Mouse (Mus musculus): ENCODE measurements around the gene Alpk3. TPM values are rescaled to one million over a fixed set of nuclear protein-coding genes. Genes with fewer than 3 reads are reported as not detected.

Alpk3 gene
- total and polyA plus RNA-seq, 3 experiments = under 0.01 to 0.03 TPM; not detected in 1

DNA sequence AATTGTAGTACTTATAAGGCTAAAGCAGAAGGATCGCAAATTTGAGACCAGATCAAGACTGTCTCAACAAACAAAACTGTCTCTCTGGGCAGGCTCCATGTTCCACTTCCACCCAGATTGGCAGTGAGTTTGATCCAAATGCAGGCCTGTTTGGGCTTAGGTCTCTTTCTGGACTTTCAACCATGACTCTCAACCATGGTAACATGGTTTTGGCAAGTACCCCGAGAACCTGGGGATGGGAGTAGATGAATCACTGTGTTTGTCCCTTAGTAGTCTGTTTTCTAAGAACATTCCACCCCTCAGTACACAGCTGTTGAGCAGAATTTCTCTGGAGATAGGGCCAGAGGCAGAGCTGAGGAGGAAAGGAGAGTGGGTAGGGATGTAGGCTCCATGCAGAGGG is 31.6 kb upstream of the Alpk3 start:
- DNase-seq (ENCODE audit: low read depth, low spot score) = no peak
- Histone ChIP-seq H3K27me3 (ENCODE audit: control insufficient read depth in 1 of 2, insufficient read depth in 2 of 2, low read length in 2 of 2) (no peaks in the 10 kb centered on the region), H3K79me2 (ENCODE audit: control insufficient read depth, insufficient read depth, low read length, poor library complexity) (peaks cover 2% of the 10 kb centered on the region; the same call in 1 of the 2 replicates), H3K9me3 (replicated peaks; ENCODE audit: insufficient read depth, low read length) (no peaks in the 10 kb centered on the region), H3K4me1 (ENCODE audit: control insufficient read depth in 1 of 2, insufficient read depth in 2 of 2, low read length in 2 of 2) (no peaks in the 10 kb centered on the region), H3K4me3 (ENCODE audit: control insufficient read depth in 1 of 2, insufficient read depth in 1 of 2, low read depth in 2 of 2, low read length in 2 of 2) (no peak overlapping the region), H3K9ac (ENCODE audit: control insufficient read depth, low read depth, low read length, poor library complexity, severe bottlenecking) (no peak overlapping the region), H3K27ac (ENCODE audit: control insufficient read depth, low read depth, low read length) (no peak overlapping the region), H3K36me3 (ENCODE audit: control insufficient read depth in 1 of 2, insufficient read depth in 2 of 2, low read length in 2 of 2) (peaks cover 0 to 12% of the 10 kb centered on the region in 2 experiments; a peak in 2 of 4 replicates)
- TF ChIP-seq NELFE (IDR thresholded peaks at IDR 0.05; ENCODE audit: low read depth, low read length) (no peak), HCFC1 (IDR thresholded peaks at IDR 0.05; ENCODE audit: low read depth, low read length) (no peak), MAX (IDR thresholded peaks at IDR 0.05; ENCODE audit: low read length) (no peak), ETS1 (IDR thresholded peaks at IDR 0.05; ENCODE audit: low read depth, low read length) (no peak), TAL1 (IDR thresholded peaks at IDR 0.05; ENCODE audit: low read length) (no peak), TCF12 (IDR thresholded peaks at IDR 0.05; ENCODE audit: low read depth, low read length) (no peak), KAT2A (conservative IDR thresholded peaks at IDR 0.05; ENCODE audit: low read depth, low read length) (no peak), CHD2 (IDR thresholded peaks at IDR 0.05; ENCODE audit: low read length) (no peak), CTCF (IDR thresholded peaks at IDR 0.05 in 2 of 3, conservative IDR thresholded peaks at IDR 0.05 in 1 of 3; ENCODE audit: control insufficient read depth in 1 of 3, insufficient read depth in 1 of 3, low read depth in 2 of 3, low read length in 3 of 3, poor library complexity in 1 of 3, severe bottlenecking in 1 of 3) (no peak), MXI1 (IDR thresholded peaks at IDR 0.05; ENCODE audit: low read depth, low read length) (no peak), ZNF384 (IDR thresholded peaks at IDR 0.05; ENCODE audit: low read depth, low read length) (no peak), GABPA (IDR thresholded peaks at IDR 0.05; ENCODE audit: low read depth, low read length) (no peak), CHD1 (IDR thresholded peaks at IDR 0.05; ENCODE audit: low read depth, low read length) (no peak), ZKSCAN1 (IDR thresholded peaks at IDR 0.05; ENCODE audit: low read depth, low read length) (no peak), NRF1 (IDR thresholded peaks at IDR 0.05; ENCODE audit: insufficient read depth, low read depth, low read length, poor library complexity, severe bottlenecking) (no peak), MAFK (IDR thresholded peaks at IDR 0.05; ENCODE audit: borderline replicate concordance, low read depth, low read length) (no peak)

DNA sequence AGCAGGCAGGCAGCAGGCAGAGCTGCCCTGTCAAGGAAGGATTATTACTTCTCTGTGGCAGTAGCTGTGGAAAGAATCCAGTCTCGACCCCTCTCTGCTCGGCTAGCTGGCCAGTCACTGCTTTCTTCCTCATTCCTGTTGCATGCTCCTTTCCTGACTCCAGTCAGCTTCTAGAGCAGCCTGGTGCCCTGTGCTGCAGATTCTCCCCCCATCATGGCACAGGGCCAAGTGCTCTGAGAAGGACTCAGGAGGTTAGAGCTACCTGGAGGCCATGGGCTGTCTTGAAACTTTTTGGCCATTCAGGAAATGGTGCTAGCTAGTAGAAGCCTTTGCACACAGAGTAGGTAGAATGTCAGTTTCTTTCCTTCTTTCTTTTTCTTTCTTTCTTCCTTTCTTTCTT is 17.7 kb upstream of the Alpk3 start:
- Histone ChIP-seq H3K36me3 (ENCODE audit: control insufficient read depth in 1 of 2, insufficient read depth in 2 of 2, low read length in 2 of 2) (peaks cover 0 to 2% of the 10 kb centered on the region in 2 experiments; a peak in 2 of 4 replicates), H3K79me2 (ENCODE audit: control insufficient read depth, insufficient read depth, low read length, poor library complexity) (no peaks in the 10 kb centered on the region)
- no peak for DNase-seq (ENCODE audit: low read depth, low spot score)

More for the DNA sequence above, 17.7 kb upstream of the Alpk3 start:
- Histone ChIP-seq H3K4me1 (ENCODE audit: control insufficient read depth in 1 of 2, insufficient read depth in 2 of 2, low read length in 2 of 2) (no peaks in the 10 kb centered on the region), H3K4me3 (ENCODE audit: control insufficient read depth in 1 of 2, insufficient read depth in 1 of 2, low read depth in 2 of 2, low read length in 2 of 2) (no peak overlapping the region), H3K27me3 (ENCODE audit: control insufficient read depth in 1 of 2, insufficient read depth in 2 of 2, low read length in 2 of 2) (no peaks in the 10 kb centered on the region), H3K27ac (ENCODE audit: control insufficient read depth, low read depth, low read length) (no peak overlapping the region), H3K9me3 (replicated peaks; ENCODE audit: insufficient read depth, low read length) (no peaks in the 10 kb centered on the region), H3K9ac (ENCODE audit: control insufficient read depth, low read depth, low read length, poor library complexity, severe bottlenecking) (no peak overlapping the region)
- TF ChIP-seq RCOR1 (IDR thresholded peaks at IDR 0.05; ENCODE audit: low read depth, low read length) = no peak
- no peak for TF ChIP-seq GABPA (IDR thresholded peaks at IDR 0.05; ENCODE audit: low read depth, low read length)
- TF ChIP-seq NELFE (IDR thresholded peaks at IDR 0.05; ENCODE audit: low read depth, low read length) = no peak
- TF ChIP-seq MAFK (IDR thresholded peaks at IDR 0.05; ENCODE audit: borderline replicate concordance, low read depth, low read length) = no peak
- no peak for TF ChIP-seq MAX (IDR thresholded peaks at IDR 0.05; ENCODE audit: low read length)
- TF ChIP-seq JUND (IDR thresholded peaks at IDR 0.05; ENCODE audit: low read depth, low read length) = no peak
- no peak for TF ChIP-seq ZKSCAN1 (IDR thresholded peaks at IDR 0.05; ENCODE audit: low read depth, low read length)
- no peak for TF ChIP-seq NRF1 (IDR thresholded peaks at IDR 0.05; ENCODE audit: insufficient read depth, low read depth, low read length, poor library complexity, severe bottlenecking)
- no peak for TF ChIP-seq HCFC1 (IDR thresholded peaks at IDR 0.05; ENCODE audit: low read depth, low read length)
- no peak for TF ChIP-seq RAD21 (IDR thresholded peaks at IDR 0.05; ENCODE audit: low read depth, low read length)
- TF ChIP-seq TCF12 (IDR thresholded peaks at IDR 0.05; ENCODE audit: low read depth, low read length) = no peak
- no peak for TF ChIP-seq CHD1 (IDR thresholded peaks at IDR 0.05; ENCODE audit: low read depth, low read length)
- no peak for TF ChIP-seq ETS1 (IDR thresholded peaks at IDR 0.05; ENCODE audit: low read depth, low read length)
- TF ChIP-seq ELF1 (IDR thresholded peaks at IDR 0.05; ENCODE audit: low read depth, low read length) = no peak
- no peak for TF ChIP-seq MAZ (IDR thresholded peaks at IDR 0.05; ENCODE audit: low read depth, low read length)
- no peak for TF ChIP-seq MYB (IDR thresholded peaks at IDR 0.05; ENCODE audit: low read depth, low read length)

All from MEL (cell line).